Mouse (Mus musculus) cortical plate, adult 2 months (tissue): Measurements from ENCODE around the gene Dgkz. TPM values are rescaled to one million over a fixed set of nuclear protein-coding genes. Genes with fewer than 3 reads are reported as not detected.
A peak's percentile ranks its signal among the peaks of the same experiment; 100 is the strongest.

Source experiments
- H3K27ac ChIP-seq: fragments of 200-500 bp; 2 replicates; pipeline ENCODE4 v1.5.1; 2012; ENCODE audit warnings: low read length, control low read depth, inconsistent platforms; ENCODE audit not compliant: insufficient read depth
- H3K4me1 ChIP-seq: fragments of 200-500 bp; 2 replicates; pipeline ENCODE4 v1.6.1; 2011; ENCODE audit warnings: low read length; ENCODE audit not compliant: control insufficient read depth, insufficient read depth
- H3K4me3 ChIP-seq: fragments of 200-500 bp; 2 replicates; pipeline ENCODE4 v1.5.1; 2011; ENCODE audit warnings: mild to moderate bottlenecking, low read length, control low read depth; ENCODE audit not compliant: insufficient read depth
- CTCF ChIP-seq: fragments of 200-500 bp; IDR thresholded peaks from 2 replicates; pipeline ENCODE4 v1.5.1; 2011; ENCODE audit warnings: mild to moderate bottlenecking, control low read depth, low read length; ENCODE audit not compliant: insufficient read depth; ENCODE audit errors: extremely low read depth
- POLR2A ChIP-seq: fragments of 200-500 bp; IDR thresholded peaks from 2 replicates; pipeline ENCODE4 v1.6.1; 2011; ENCODE audit warnings: mild to moderate bottlenecking, low read length, control low read depth; ENCODE audit not compliant: insufficient read depth; ENCODE audit errors: extremely low read depth
- polyA plus RNA-seq: library from polyadenylated mRNA; depleted of rRNA; stranded (reverse); fragments of >200 nt; gene quantifications from 2 replicates; pipeline ENCODE4 v1.2.3, GENCODE M21; 2012; rRNA removed

Dgkz gene
- 550 and 668 TPM in 2 replicates for polyA plus RNA-seq

- peaks cover 7% of the 10 kb centered on the region for H3K4me1 ChIP-seq
- TF ChIP-seq POLR2A: no peak
- TF ChIP-seq CTCF: no peak
- peak within 1 kb of the TSS; percentile 93 for H3K27ac ChIP-seq
- H3K4me3 ChIP-seq: peak within 1 kb of the TSS; percentile 52
Measured at GRCm38 (mm10) chr2:91975581-91976541, at the start of gene Dgkz. Dgkz (minus strand) TSS chr2:91975864.

GRCm38 (mm10) chr2:92025202-92025601, 49.5 kb upstream of the Dgkz start:
- H3K4me1 ChIP-seq: no peaks in the 10 kb centered on the region
- TF ChIP-seq CTCF (no peak), POLR2A (no peak)
- H3K4me3 ChIP-seq: no peak overlapping the region
- H3K27ac ChIP-seq: no peak overlapping the region

- H3K4me1 ChIP-seq: no peaks in the 10 kb centered on the region
- H3K27ac ChIP-seq: no peak within 1 kb of the TSS
- TF ChIP-seq POLR2A: no peak
- no peak for TF ChIP-seq CTCF
- H3K4me3 ChIP-seq: peak within 1 kb of the TSS; percentile 16
Measured at GRCm38 (mm10) chr2:92024274-92024672, 48.6 kb upstream of the Dgkz start, which contains the start of gene Creb3l1. Creb3l1 (minus strand) TSS chr2:92024502.

GRCm38 (mm10) chr2:92023362-92024273, 48.0 kb upstream of the Dgkz start:
- TF ChIP-seq CTCF: 0 out of 2 replicates have a peak, but pooled peaks have one; percentile 5
- no peak for TF ChIP-seq POLR2A
- peak overlapping the region; percentile 16 for H3K4me3 ChIP-seq
- H3K4me1 ChIP-seq: no peaks in the 10 kb centered on the region
- no peak overlapping the region for H3K27ac ChIP-seq

GRCm38 (mm10) chr2:92020676-92021265, 45.1 kb upstream of the Dgkz start:
- Histone ChIP-seq H3K27ac (no peak overlapping the region), H3K4me1 (no peaks in the 10 kb centered on the region), H3K4me3 (no peak overlapping the region)
- TF ChIP-seq POLR2A (no peak), CTCF (no peak)

- H3K27ac ChIP-seq: no peak overlapping the region
- TF ChIP-seq POLR2A (no peak), CTCF (no peak)
- H3K4me3 ChIP-seq: no peak overlapping the region
- H3K4me1 ChIP-seq: no peaks in the 10 kb centered on the region
Measured at GRCm38 (mm10) chr2:92017440-92017839, 41.8 kb upstream of the Dgkz start.

GRCm38 (mm10) chr2:92016981-92017380, 41.3 kb upstream of the Dgkz start:
- TF ChIP-seq CTCF (no peak), POLR2A (no peak)
- Histone ChIP-seq H3K27ac (no peak overlapping the region), H3K4me1 (peaks cover under 1% of the 10 kb centered on the region; the same call in 1 of the 2 replicates)

GRCm38 (mm10) chr2:92014891-92015290, 39.2 kb upstream of the Dgkz start:
- H3K4me3 ChIP-seq: no peak overlapping the region
- H3K4me1 ChIP-seq: peaks cover 3% of the 10 kb centered on the region; the same call in 1 of the 2 replicates
- TF ChIP-seq CTCF (no peak), POLR2A (no peak)
- no peak overlapping the region for H3K27ac ChIP-seq

More at GRCm38 (mm10) chr2:92016981-92017380, 41.3 kb upstream of the Dgkz start:
- H3K4me3 ChIP-seq: no peak overlapping the region

- Histone ChIP-seq H3K4me1 (peaks cover 3% of the 10 kb centered on the region; the same call in 1 of the 2 replicates), H3K27ac (no peak overlapping the region), H3K4me3 (no peak overlapping the region)
- TF ChIP-seq CTCF (no peak), POLR2A (no peak)
Measured at GRCm38 (mm10) chr2:92014248-92014647, 38.6 kb upstream of the Dgkz start.
